Mouse (Mus musculus): ENCODE results near the gene Fst. TPM values are rescaled to one million over a fixed set of nuclear protein-coding genes. Genes with fewer than 3 reads are reported as not detected.

Fst gene
- polyA plus RNA-seq, 1 experiment: 7.9 TPM

- 0 out of 2 replicates have a peak, but pooled peaks cover 3% of the 10 kb centered on the region for H3K4me1 ChIP-seq (ENCODE audit: control insufficient read depth, insufficient read depth, insufficient read length, low read length)
- H3K4me3 ChIP-seq (ENCODE audit: insufficient read depth, low read depth, low read length): peak overlapping the region; percentile 61
- H3K27ac ChIP-seq (replicated peaks; ENCODE audit: low read depth, low read length): no peak overlapping the region
Observed at GRCm38 (mm10) chr13:114456766-114457566, 1.8 kb downstream of the Fst start.

GRCm38 (mm10) chr13:114456224-114456623 is 2.5 kb downstream of the Fst start:
- Histone ChIP-seq H3K4me3 (ENCODE audit: insufficient read depth, low read depth, low read length) (peak overlapping the region; percentile 61), H3K4me1 (ENCODE audit: control insufficient read depth, insufficient read depth, insufficient read length, low read length) (0 out of 2 replicates have a peak, but pooled peaks cover 3% of the 10 kb centered on the region), H3K27ac (replicated peaks; ENCODE audit: low read depth, low read length) (no peak overlapping the region)

- Histone ChIP-seq H3K27ac (replicated peaks; ENCODE audit: low read depth, low read length) (no peak overlapping the region), H3K4me1 (ENCODE audit: control insufficient read depth, insufficient read depth, insufficient read length, low read length) (0 out of 2 replicates have a peak, but pooled peaks cover 3% of the 10 kb centered on the region), H3K4me3 (ENCODE audit: insufficient read depth, low read depth, low read length) (peak overlapping the region; percentile 61)
Observed at GRCm38 (mm10) chr13:114455788-114456187, 3.0 kb downstream of the Fst start.

GRCm38 (mm10) chr13:114447213-114447612 is 11.5 kb downstream of the Fst start:
- H3K4me1 ChIP-seq (ENCODE audit: control insufficient read depth, insufficient read depth, insufficient read length, low read length): no peaks in the 10 kb centered on the region
- peak overlapping the region; percentile 72 for H3K27ac ChIP-seq (replicated peaks; ENCODE audit: low read depth, low read length)
- no peak overlapping the region for H3K4me3 ChIP-seq (ENCODE audit: insufficient read depth, low read depth, low read length)

- Histone ChIP-seq H3K4me3 (ENCODE audit: insufficient read depth, low read depth, low read length) (no peak overlapping the region), H3K27ac (replicated peaks; ENCODE audit: low read depth, low read length) (no peak overlapping the region), H3K4me1 (ENCODE audit: control insufficient read depth, insufficient read depth, insufficient read length, low read length) (no peaks in the 10 kb centered on the region)
Observed at GRCm38 (mm10) chr13:114432491-114432890, 26.3 kb downstream of the Fst start.

DNA sequence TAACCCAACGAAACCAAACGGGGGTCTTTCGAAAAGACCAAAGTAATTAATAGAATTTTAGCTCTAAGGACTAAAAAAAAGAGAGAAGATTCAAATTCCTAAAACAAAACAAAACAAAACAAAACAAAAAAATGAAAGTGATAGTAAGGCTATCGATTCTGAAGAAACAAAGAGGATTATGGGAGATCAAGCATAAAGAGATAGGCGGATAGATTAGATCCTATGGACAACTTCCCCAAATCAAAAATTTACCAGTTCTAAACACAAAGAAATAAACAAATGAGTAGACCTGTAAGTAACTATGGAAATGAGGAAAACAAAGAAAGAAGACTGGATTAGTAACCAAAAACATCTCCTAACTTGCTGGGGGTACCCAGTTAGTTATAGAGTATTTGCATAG is 33.5 kb downstream of the Fst start:
- H3K27ac ChIP-seq (replicated peaks; ENCODE audit: low read depth, low read length): no peak overlapping the region
- H3K4me3 ChIP-seq (ENCODE audit: insufficient read depth, low read depth, low read length): no peak overlapping the region
- H3K4me1 ChIP-seq (ENCODE audit: control insufficient read depth, insufficient read depth, insufficient read length, low read length): no peaks in the 10 kb centered on the region

GRCm38 (mm10) chr13:114420235-114420634 is 38.5 kb downstream of the Fst start:
- H3K4me3 ChIP-seq (ENCODE audit: insufficient read depth, low read depth, low read length): no peak overlapping the region
- H3K4me1 ChIP-seq (ENCODE audit: control insufficient read depth, insufficient read depth, insufficient read length, low read length): no peaks in the 10 kb centered on the region

GRCm38 (mm10) chr13:114419364-114419763 is 39.4 kb downstream of the Fst start:
- no peak overlapping the region for H3K27ac ChIP-seq (replicated peaks; ENCODE audit: low read depth, low read length)
- H3K4me1 ChIP-seq (ENCODE audit: control insufficient read depth, insufficient read depth, insufficient read length, low read length): no peaks in the 10 kb centered on the region
- no peak overlapping the region for H3K4me3 ChIP-seq (ENCODE audit: insufficient read depth, low read depth, low read length)

More at GRCm38 (mm10) chr13:114420235-114420634, 38.5 kb downstream of the Fst start:
- no peak overlapping the region for H3K27ac ChIP-seq (replicated peaks; ENCODE audit: low read depth, low read length)

DNA sequence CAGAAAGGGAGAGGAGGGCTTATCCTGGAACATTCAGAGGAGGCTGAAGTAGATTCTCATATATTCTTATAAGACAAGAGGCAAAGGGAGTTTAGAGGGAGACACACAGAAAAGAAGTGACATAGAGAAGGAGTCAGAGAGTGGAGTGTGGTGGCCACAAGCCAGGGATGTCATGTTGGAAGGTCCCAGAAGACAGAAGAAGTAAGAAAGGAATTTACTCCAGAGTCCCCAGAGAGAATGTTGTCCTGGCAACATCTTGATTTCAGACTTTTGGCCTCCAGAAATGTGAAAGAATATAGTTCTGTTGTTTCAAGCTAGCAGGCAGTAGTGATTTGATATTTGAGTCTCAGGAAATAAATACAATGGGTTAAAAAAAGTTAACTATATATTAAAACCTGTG is 46.4 kb downstream of the Fst start:
- Histone ChIP-seq H3K4me1 (ENCODE audit: control insufficient read depth, insufficient read depth, insufficient read length, low read length) (no peaks in the 10 kb centered on the region), H3K27ac (replicated peaks; ENCODE audit: low read depth, low read length) (no peak overlapping the region), H3K4me3 (ENCODE audit: insufficient read depth, low read depth, low read length) (no peak overlapping the region)

- H3K4me1 ChIP-seq (ENCODE audit: control insufficient read depth, insufficient read depth, insufficient read length, low read length): no peaks in the 10 kb centered on the region; the same call in 1 of the 2 replicates
- no peak overlapping the region for H3K27ac ChIP-seq (replicated peaks; ENCODE audit: low read depth, low read length)
- H3K4me3 ChIP-seq (ENCODE audit: insufficient read depth, low read depth, low read length): no peak overlapping the region
Observed at GRCm38 (mm10) chr13:114406866-114407265, 51.9 kb downstream of the Fst start.

DNA sequence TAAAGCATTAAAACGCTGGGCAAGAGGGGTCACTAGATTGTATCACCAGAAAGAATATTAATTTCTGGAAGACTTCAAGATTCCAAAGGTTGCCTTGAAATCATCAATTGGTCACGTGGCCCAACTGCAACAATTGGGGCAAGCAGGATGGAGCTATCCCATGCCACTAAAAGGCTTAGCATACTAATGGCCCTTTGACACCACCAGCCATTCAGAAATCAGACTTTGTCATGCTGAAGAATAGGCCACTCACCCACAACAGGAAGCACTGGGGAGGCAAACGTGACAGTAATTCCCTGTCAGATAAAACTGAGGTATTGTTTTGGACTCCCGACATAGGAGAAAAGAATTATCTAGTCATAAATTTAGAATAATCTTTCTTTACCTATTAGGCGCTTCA is 52.3 kb downstream of the Fst start:
- no peak overlapping the region for H3K4me3 ChIP-seq (ENCODE audit: insufficient read depth, low read depth, low read length)
- no peak overlapping the region for H3K27ac ChIP-seq (replicated peaks; ENCODE audit: low read depth, low read length)
- H3K4me1 ChIP-seq (ENCODE audit: control insufficient read depth, insufficient read depth, insufficient read length, low read length): no peaks in the 10 kb centered on the region; the same call in 1 of the 2 replicates

- Histone ChIP-seq H3K4me3 (ENCODE audit: insufficient read depth, low read depth, low read length) (peak overlapping the region; percentile 19; the same call in 1 of the 2 replicates), H3K4me1 (ENCODE audit: control insufficient read depth, insufficient read depth, insufficient read length, low read length) (no peaks in the 10 kb centered on the region; the same call in 1 of the 2 replicates), H3K27ac (replicated peaks; ENCODE audit: low read depth, low read length) (peak overlapping the region; percentile 71)
Observed at GRCm38 (mm10) chr13:114405100-114405715, 53.5 kb downstream of the Fst start.

Other genes starting within 250 kb of the Fst start
- 1,030 and 1,064 TPM in 2 replicates for gene Ndufs4, start 70.7 kb downstream of the Fst start, polyA plus RNA-seq (2012; ENCODE audit: insufficient read depth, insufficient read length, missing spikeins)

Measured in brown adipose tissue, adult 24 weeks (tissue).